Mouse (Mus musculus) brain, embryonic 18.5 days (tissue): ENCODE results near the gene 6430571L13Rik.

ENCODE experiments used
- DNase-seq: peaks from one replicate; pipeline ENCODE4 v3.0.0-alpha.2; 2012; ENCODE audit warnings: low read depth, low spot score

6430571L13Rik gene

DNA sequence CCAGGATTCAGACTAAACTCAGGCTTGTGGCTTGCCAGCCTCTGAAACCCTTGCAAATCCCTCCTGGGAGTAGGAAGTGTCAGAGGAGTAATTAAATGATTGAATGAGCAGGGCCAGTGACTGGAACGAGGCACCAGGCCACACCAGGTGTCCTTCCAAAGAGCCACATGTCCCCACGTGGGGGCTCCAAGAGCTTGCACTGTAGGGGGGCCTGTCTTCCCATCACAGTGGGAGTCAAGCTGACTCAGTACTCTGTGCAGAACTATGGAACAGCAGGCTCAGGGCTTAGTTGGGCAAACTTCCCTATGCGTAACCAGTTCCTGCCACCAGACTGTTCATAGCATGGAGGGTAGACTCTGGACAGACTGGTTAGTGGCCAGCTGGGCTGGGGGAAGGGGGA is 44.0 kb downstream of the 6430571L13Rik start:
- DNase-seq, result no peak

DNA sequence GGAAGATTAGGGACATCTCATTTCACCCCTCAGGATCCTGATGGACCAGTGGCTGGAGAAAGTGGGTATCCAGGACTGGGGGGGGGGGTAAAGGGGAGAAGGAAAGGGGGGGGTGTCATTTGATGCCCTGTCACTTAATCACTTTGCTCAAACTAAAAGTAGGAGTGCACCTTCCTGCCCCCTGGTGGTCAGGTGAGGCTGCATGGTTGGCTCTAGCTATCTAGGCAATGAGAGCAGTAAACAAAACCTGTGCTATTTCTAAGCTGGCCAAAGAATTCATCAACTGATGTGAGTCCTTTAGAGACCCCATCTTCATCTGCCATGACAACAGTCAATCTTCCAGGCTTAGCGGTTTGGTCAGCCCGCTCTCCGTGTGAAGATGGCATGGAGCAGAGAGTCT is 46.3 kb downstream of the 6430571L13Rik start:
- no peak for DNase-seq

DNA sequence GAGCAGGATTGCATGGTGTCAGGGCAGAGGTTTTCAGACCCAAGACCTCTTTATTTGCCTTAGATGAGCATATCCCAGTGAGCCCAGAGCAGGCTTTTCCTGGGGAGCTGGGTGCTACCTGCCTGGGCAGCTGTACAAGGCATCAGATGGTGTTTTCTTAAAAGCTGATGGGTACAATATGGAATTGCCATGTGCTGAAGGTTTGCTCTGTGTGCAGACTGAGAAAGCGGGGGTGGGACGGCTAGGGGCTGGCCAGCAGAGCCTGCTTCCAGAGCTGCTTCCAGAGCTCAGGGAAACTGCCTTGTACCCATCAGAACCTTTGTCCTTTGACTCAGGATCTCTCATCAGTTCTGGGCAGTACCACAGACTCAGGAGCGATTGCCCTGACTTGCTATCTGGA is 47.3 kb downstream of the 6430571L13Rik start:
- DNase-seq, result no peak

DNA sequence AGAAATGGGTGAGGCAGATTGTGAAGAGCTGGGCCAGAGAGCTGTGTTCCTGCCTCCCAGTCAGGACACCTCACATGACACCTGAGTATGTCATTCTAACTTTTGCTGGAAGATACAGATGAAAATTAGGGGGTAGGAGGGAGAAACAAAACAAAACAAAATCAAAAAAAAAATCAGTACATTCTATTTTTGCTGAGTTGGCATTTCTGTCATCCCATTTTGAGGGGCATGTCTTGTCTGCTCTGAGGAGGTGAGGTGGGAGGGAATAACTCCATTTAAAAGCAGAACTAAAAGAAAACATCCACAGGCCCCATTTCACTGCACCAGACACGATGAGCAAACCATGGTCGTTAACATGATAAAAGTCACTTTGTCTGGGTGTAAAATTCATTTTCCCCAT is 47.9 kb downstream of the 6430571L13Rik start:
- no peak for DNase-seq

DNA sequence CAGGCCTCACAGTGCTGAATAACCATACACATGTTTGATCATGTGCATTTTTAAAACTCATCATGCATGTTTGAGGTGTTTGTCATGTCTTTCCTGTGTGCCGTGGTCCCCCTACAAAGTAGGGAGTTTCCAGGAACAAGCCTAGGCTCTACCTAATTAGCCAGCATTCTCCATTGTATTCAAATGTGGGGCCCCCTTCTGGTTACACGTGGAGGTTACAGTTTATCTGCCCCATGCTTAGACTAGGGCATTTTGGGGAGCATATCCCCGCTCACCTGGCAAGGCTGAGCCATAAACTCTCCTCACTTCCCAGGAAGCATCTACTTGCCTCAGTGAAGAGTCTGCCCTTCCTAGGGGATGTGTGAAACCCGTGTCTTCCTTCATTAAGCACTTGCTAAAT is 56.0 kb downstream of the 6430571L13Rik start:
- DNase-seq, result no peak

DNA sequence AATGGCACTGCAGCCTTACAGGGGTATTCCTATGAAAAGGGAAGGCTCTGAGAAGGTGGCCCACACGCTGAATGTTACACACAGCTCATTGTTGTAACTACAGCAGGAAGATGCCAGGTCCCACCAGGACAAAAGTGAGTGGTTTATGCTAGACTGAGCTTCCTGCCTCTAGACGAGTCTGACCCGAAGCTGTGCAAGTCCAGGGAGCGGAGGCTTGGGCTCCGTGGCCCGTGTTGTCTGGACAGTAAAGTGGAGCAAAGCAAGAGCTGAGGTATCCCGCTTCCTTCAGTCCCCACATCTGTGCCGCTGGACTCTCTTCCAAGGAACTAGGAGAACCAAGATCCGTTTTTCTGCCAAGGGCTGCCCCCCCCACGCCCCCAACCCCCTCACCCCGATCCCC is 58.6 kb downstream of the 6430571L13Rik start:
- no peak for DNase-seq

DNA sequence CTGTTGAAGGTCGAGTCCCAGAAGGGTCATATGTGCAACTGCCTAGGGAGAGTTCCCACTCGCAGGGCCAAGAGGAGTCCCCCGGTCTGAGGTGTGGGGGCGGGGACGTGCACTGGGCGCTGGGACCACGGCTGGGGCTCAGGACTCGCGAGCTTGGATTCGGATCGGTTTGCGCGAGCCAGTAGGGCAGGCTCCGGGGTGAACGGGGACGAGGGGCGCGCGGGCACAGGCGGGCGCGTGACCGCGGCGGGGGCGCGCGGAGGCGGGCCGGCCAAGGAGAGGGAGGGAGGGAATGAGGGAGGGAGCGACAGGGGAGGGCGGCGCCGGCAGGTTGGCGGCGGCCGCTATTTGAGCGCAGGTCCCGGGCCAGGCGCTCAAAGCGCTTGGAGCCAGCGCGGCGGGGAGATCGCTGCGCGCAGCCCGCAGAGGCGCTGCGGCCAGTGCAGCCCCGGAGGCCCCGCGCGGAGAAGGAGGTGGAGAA is 59.1 kb downstream of the 6430571L13Rik start, which contains the start of gene Cacna2d2:
Gene Cacna2d2, plus strand, starts transcription at position 122 of the 481 bp plus-strand sequence.
- DNase-seq, result no peak

DNA sequence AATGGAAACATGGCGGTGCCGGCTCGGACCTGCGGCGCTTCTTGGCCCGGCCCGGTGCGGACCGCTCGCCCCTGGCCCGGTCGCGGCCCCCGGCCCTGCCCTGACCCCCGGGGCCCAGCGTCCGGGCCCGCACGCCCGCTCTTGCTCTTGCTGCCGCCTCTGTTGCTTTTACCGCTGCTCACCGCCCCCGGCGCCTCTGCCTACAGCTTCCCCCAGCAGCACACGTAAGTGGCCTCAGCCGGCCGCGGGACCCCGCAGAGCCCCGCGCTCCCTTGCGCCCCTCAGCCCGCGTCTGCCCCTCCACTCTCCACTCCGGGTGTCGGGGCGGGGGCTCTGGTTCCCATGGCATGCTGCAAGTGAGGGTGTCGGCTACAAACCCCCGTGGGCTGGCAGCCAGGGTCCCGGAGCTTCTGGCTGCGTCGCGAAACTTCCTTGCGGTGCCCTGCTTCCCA is 59.7 kb downstream of the 6430571L13Rik start:
- no peak for DNase-seq

DNA sequence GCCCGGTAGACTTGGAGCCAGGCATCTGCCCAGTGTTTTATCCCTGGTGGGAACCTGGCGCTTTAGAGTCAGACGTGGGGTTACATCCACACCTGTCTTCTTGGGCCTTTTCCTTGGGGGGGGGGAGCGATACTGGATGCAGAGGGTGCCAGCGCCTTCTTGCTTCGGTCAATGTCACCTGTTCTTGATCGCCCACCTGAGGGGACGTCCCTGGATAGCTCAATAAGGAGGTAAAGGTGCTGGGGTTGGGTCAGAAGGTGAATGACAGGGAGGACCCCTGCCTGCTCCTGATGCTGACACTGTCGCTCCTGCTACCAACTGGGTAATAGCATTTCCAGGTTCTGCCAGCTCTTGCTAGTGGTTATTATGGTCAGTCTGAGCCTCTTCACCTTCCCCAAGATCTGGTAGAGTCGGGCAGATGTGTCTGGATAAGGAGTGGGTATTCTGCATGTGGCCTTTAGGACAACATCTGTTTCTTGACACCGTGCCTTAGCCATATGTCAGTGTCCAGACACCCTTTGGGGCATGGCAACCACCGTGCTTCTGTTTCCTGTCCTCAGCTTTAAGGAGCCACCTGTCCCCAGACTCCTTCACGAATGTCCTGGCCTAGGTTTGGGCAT is 60.4 kb downstream of the 6430571L13Rik start:
- no peak for DNase-seq
